Mouse (Mus musculus): ENCODE results near the gene Slc44a4. TPM values are rescaled to one million over a fixed set of nuclear protein-coding genes. Genes with fewer than 3 reads are reported as not detected.
"Not testable (repeated sequence)": the region's sequence is repeated elsewhere in the genome, so short reads cannot be mapped to it uniquely, and the experiment has no call there.

The Slc44a4 gene
- polyA plus RNA-seq, 1 experiment: 14.6 TPM

DNA sequence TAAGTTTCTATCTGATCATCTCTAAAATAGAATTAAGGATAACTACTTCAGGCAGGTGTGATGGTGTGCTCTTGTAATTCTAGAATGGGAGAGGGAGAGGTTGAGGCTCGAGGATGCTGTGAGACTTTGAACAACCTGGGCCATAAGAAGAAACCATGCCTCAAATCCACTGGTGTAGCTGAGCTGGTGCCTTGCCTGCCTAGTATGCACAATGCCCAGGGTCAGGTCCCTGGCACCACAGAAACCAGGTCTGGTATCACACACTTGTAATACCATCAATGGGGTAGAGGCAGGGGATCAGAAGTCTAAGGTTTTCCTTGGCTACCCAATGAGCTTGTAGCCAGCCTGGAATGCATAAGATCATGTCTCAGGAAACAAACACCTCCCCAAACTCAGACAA is 48.6 kb downstream of the Slc44a4 start:
- Histone ChIP-seq H3K79me2 (ENCODE audit: control insufficient read depth, insufficient read depth) (no peaks in the 10 kb centered on the region), H3K36me3 (ENCODE audit: control insufficient read depth, insufficient read depth) (no peaks in the 10 kb centered on the region), H3K27me3 (ENCODE audit: control insufficient read depth, insufficient read depth, insufficient read length) (no peaks in the 10 kb centered on the region), H3K4me3 (no peak overlapping the region), H3ac (ENCODE audit: control insufficient read depth, insufficient read length) (no peak overlapping the region), H3K4me2 (ENCODE audit: low read depth) (no peak overlapping the region)
- TF ChIP-seq REST (IDR thresholded peaks at IDR 0.05; ENCODE audit: insufficient read depth, insufficient read length) (no peak), MYOD1 (IDR thresholded peaks at IDR 0.05; ENCODE audit: control insufficient read depth in 1 of 3, insufficient read length in 2 of 3, low read depth in 2 of 3) (no peak), E2F4 (IDR thresholded peaks at IDR 0.05; ENCODE audit: insufficient read depth) (no peak), CEBPB (IDR thresholded peaks at IDR 0.05; ENCODE audit: insufficient read depth, poor library complexity, severe bottlenecking) (no peak), MAX (IDR thresholded peaks at IDR 0.05; ENCODE audit: low read depth) (no peak), TCF12 (IDR thresholded peaks at IDR 0.05; ENCODE audit: insufficient read depth, poor library complexity, severe bottlenecking) (no peak), POLR2AphosphoS2 (IDR thresholded peaks at IDR 0.05; ENCODE audit: insufficient read length, low read depth) (no peak), MYOG (IDR thresholded peaks at IDR 0.05; ENCODE audit: control insufficient read depth in 1 of 3, insufficient read depth in 1 of 3, insufficient read length in 2 of 3, low read depth in 2 of 3) (no peak), USF1 (IDR thresholded peaks at IDR 0.05; ENCODE audit: low read depth) (no peak), POLR2A (IDR thresholded peaks at IDR 0.05; ENCODE audit: insufficient read length, low read depth) (no peak), TCF3 (IDR thresholded peaks at IDR 0.05; ENCODE audit: insufficient read length, low read depth) (no peak), SRF (IDR thresholded peaks at IDR 0.05; ENCODE audit: control insufficient read depth, insufficient read length, low read depth) (no peak)

- H3ac ChIP-seq (ENCODE audit: control insufficient read depth, insufficient read length): no peak overlapping the region
- no peak overlapping the region for H3K4me3 ChIP-seq
- TF ChIP-seq TCF3 (IDR thresholded peaks at IDR 0.05; ENCODE audit: insufficient read length, low read depth) (no peak), MYOG (IDR thresholded peaks at IDR 0.05; ENCODE audit: control insufficient read depth in 1 of 3, insufficient read depth in 1 of 3, insufficient read length in 2 of 3, low read depth in 2 of 3) (no peak), POLR2AphosphoS2 (IDR thresholded peaks at IDR 0.05; ENCODE audit: insufficient read length, low read depth) (no peak), CEBPB (IDR thresholded peaks at IDR 0.05; ENCODE audit: insufficient read depth, poor library complexity, severe bottlenecking) (no peak), POLR2A (IDR thresholded peaks at IDR 0.05; ENCODE audit: insufficient read length, low read depth) (no peak), MYOD1 (IDR thresholded peaks at IDR 0.05; ENCODE audit: control insufficient read depth in 1 of 3, insufficient read length in 2 of 3, low read depth in 2 of 3) (no peak), TCF12 (IDR thresholded peaks at IDR 0.05; ENCODE audit: insufficient read depth, poor library complexity, severe bottlenecking) (no peak), REST (IDR thresholded peaks at IDR 0.05; ENCODE audit: insufficient read depth, insufficient read length) (no peak), USF1 (IDR thresholded peaks at IDR 0.05; ENCODE audit: low read depth) (no peak), SRF (IDR thresholded peaks at IDR 0.05; ENCODE audit: control insufficient read depth, insufficient read length, low read depth) (no peak), MAX (IDR thresholded peaks at IDR 0.05; ENCODE audit: low read depth) (no peak), E2F4 (IDR thresholded peaks at IDR 0.05; ENCODE audit: insufficient read depth) (no peak)
- H3K27me3 ChIP-seq (ENCODE audit: control insufficient read depth, insufficient read depth, insufficient read length): no peaks in the 10 kb centered on the region
- no peak overlapping the region for H3K4me2 ChIP-seq (ENCODE audit: low read depth)
- H3K79me2 ChIP-seq (ENCODE audit: control insufficient read depth, insufficient read depth): no peaks in the 10 kb centered on the region
- no peaks in the 10 kb centered on the region for H3K36me3 ChIP-seq (ENCODE audit: control insufficient read depth, insufficient read depth)
Measured at GRCm38 (mm10) chr17:34964640-34965049, 50.4 kb downstream of the Slc44a4 start.

DNA sequence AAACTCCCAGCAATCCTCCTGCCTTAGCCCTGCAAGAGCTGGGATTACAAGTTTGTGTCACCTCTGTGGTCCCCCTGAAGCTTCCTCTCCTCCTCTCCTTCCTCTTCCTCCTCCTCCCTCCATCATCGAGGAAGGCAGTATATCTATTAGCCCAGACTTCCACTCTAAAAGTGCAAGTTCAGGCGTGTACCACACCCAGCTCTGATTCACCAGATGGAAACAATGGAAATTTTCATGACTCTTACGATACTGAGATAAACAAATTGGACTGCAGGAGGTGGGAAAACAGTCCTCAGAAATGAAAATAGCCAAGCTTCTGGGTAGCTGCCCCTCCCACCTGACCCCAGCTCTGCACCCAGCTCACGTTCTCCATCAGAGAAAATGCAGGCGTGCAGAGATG is 51.4 kb downstream of the Slc44a4 start:
- no peak overlapping the region for H3ac ChIP-seq (ENCODE audit: control insufficient read depth, insufficient read length)
- peak overlapping the region; percentile 56 for H3K4me2 ChIP-seq (ENCODE audit: low read depth)
- H3K4me3 ChIP-seq: no peak overlapping the region
- no peaks in the 10 kb centered on the region for H3K27me3 ChIP-seq (ENCODE audit: control insufficient read depth, insufficient read depth, insufficient read length)
- TF ChIP-seq E2F4 (IDR thresholded peaks at IDR 0.05; ENCODE audit: insufficient read depth) (no peak), MYOD1 (IDR thresholded peaks at IDR 0.05; ENCODE audit: control insufficient read depth in 1 of 3, insufficient read length in 2 of 3, low read depth in 2 of 3) (no peak), CEBPB (IDR thresholded peaks at IDR 0.05; ENCODE audit: insufficient read depth, poor library complexity, severe bottlenecking) (no peak), TCF3 (IDR thresholded peaks at IDR 0.05; ENCODE audit: insufficient read length, low read depth) (no peak), TCF12 (IDR thresholded peaks at IDR 0.05; ENCODE audit: insufficient read depth, poor library complexity, severe bottlenecking) (no peak), MAX (IDR thresholded peaks at IDR 0.05; ENCODE audit: low read depth) (no peak), REST (IDR thresholded peaks at IDR 0.05; ENCODE audit: insufficient read depth, insufficient read length) (no peak), POLR2AphosphoS2 (IDR thresholded peaks at IDR 0.05; ENCODE audit: insufficient read length, low read depth) (no peak), SRF (IDR thresholded peaks at IDR 0.05; ENCODE audit: control insufficient read depth, insufficient read length, low read depth) (no peak), USF1 (IDR thresholded peaks at IDR 0.05; ENCODE audit: low read depth) (no peak), POLR2A (IDR thresholded peaks at IDR 0.05; ENCODE audit: insufficient read length, low read depth) (no peak), MYOG (IDR thresholded peaks at IDR 0.05; ENCODE audit: control insufficient read depth in 1 of 3, insufficient read depth in 1 of 3, insufficient read length in 2 of 3, low read depth in 2 of 3) (no peak)
- H3K79me2 ChIP-seq (ENCODE audit: control insufficient read depth, insufficient read depth): no peaks in the 10 kb centered on the region
- no peaks in the 10 kb centered on the region for H3K36me3 ChIP-seq (ENCODE audit: control insufficient read depth, insufficient read depth)

GRCm38 (mm10) chr17:34969822-34970221 is 55.6 kb downstream of the Slc44a4 start, which contains the start of gene Gm20481:
Gm20481 (plus strand) TSS chr17:34969912.
- H3ac ChIP-seq (ENCODE audit: control insufficient read depth, insufficient read length); H3K4me3 ChIP-seq; H3K4me2 ChIP-seq (ENCODE audit: low read depth); H3K36me3 ChIP-seq (ENCODE audit: control insufficient read depth, insufficient read depth); H3K27me3 ChIP-seq (ENCODE audit: control insufficient read depth, insufficient read depth, insufficient read length); H3K79me2 ChIP-seq (ENCODE audit: control insufficient read depth, insufficient read depth): not testable (repeated sequence)

- H3ac ChIP-seq (ENCODE audit: control insufficient read depth, insufficient read length); H3K4me2 ChIP-seq (ENCODE audit: low read depth); H3K79me2 ChIP-seq (ENCODE audit: control insufficient read depth, insufficient read depth); H3K27me3 ChIP-seq (ENCODE audit: control insufficient read depth, insufficient read depth, insufficient read length); H3K4me3 ChIP-seq; H3K36me3 ChIP-seq (ENCODE audit: control insufficient read depth, insufficient read depth): not testable (repeated sequence)
Measured at GRCm38 (mm10) chr17:34970850-34971249, 56.6 kb downstream of the Slc44a4 start.

- H3K79me2 ChIP-seq (ENCODE audit: control insufficient read depth, insufficient read depth); H3K36me3 ChIP-seq (ENCODE audit: control insufficient read depth, insufficient read depth); H3K4me2 ChIP-seq (ENCODE audit: low read depth); H3ac ChIP-seq (ENCODE audit: control insufficient read depth, insufficient read length); H3K27me3 ChIP-seq (ENCODE audit: control insufficient read depth, insufficient read depth, insufficient read length): not testable (repeated sequence)
- H3K4me3 ChIP-seq: peak overlapping the region; percentile 12
Measured at GRCm38 (mm10) chr17:34971694-34972068, 57.4 kb downstream of the Slc44a4 start.

DNA sequence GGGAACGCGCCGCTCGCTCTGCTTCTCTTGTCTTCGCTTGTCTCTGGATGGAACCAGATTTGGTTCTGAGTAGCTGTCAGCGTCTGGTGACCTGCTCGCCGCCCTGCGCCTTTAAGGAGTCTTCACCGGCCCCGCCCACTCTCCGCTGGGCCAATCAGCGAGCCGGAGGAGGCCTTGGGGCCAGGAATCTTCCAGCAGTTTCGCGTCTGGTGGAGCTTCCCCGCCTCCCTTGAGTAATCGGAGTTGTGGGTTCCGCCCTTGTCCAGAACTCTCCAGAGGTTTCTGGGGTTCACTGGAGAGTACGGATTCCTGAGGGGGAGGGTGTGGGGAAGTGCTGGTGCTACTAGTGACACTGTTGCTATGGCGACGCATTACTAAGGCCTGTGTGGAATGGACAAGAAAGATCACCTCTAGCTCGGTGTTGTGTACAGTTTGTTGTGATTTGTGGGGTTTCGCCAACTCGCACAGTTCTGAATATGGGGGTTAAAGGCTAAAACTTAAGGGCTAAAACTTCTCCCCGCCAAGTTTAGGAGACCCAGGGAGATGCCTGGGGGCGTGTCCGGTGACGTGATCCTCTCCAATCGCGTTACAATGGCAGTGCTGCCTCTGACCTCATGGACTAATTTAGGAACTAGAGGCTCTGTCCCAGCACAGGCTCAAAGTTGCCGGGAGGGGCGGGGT is 57.9 kb downstream of the Slc44a4 start, which contains the start of the genes Hspa1a and Hspa1l:
TSS of gene Hspa1a (minus strand) at position 88 of the 681 bp plus-strand sequence.
TSS of gene Hspa1l (plus strand) at position 635 of the 681 bp plus-strand sequence.
- H3K36me3 ChIP-seq (ENCODE audit: control insufficient read depth, insufficient read depth); H3K79me2 ChIP-seq (ENCODE audit: control insufficient read depth, insufficient read depth); H3ac ChIP-seq (ENCODE audit: control insufficient read depth, insufficient read length); H3K27me3 ChIP-seq (ENCODE audit: control insufficient read depth, insufficient read depth, insufficient read length): not testable (repeated sequence)
- H3K4me3 ChIP-seq: peak within 1 kb of the TSS; percentile 12
- H3K4me2 ChIP-seq (ENCODE audit: low read depth): peak within 1 kb of the TSS; percentile 39
